Mouse (Mus musculus) layer of hippocampus, adult 2 months (tissue): ENCODE results near the gene Gsta2. TPM values are rescaled to one million over a fixed set of nuclear protein-coding genes. Genes with fewer than 3 reads are reported as not detected.
"Not testable (repeated sequence)": the region's sequence is repeated elsewhere in the genome, so short reads cannot be mapped to it uniquely, and the experiment has no call there.

Experiments used
- DNase-seq, 2 experiments: peaks; one replicate each; pipeline ENCODE4 v3.0.0; 2022; ENCODE audit warnings: low spot score in 2 of 2
- H3K27ac ChIP-seq: fragments of 200-600 bp; 2 replicates; pipeline ENCODE4 v1.8.1; 2022
- H3K4me3 ChIP-seq: fragments of 200-600 bp; 2 replicates; pipeline ENCODE4 v1.8.1; 2022; ENCODE audit warnings: mild to moderate bottlenecking
- CTCF ChIP-seq: fragments of 200-600 bp; conservative IDR thresholded peaks from 2 replicates; pipeline ENCODE4 v1.8.1; 2022; ENCODE audit warnings: antibody characterized with exemption, mild to moderate bottlenecking, moderate library complexity
- total RNA-seq, 2 experiments: library from RNA; stranded (reverse); gene quantifications; 2 replicates each; pipeline ENCODE4 v1.2.3; 2021

Gene Gsta2
- total RNA-seq, 2 experiments from 2014 or later = not detected

DNA sequence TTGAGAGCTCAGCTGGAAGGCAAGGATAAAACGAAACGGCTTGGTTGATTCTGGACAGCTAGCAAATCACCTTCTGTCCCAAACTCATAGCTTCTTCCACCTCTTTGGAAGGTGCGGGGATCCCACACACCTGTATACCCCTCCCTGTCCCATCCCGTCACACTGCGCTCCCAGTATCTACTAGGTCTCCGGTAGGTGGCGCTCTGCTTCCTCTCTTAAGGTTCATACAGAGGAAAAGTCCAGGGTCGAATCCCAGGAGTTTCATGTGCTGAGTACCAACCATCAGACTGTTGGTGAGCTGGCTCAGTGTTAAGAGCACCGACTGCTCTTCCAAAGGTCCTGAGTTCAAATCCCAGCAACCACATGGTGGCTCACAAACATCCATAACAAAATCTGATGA is 2.5 kb upstream of the Gsta2 start:
- no peak overlapping the region for H3K27ac ChIP-seq
- DNase-seq = peak; percentile 12 to 59
- H3K4me3 ChIP-seq = no peak overlapping the region
- TF ChIP-seq CTCF = peak; percentile 84

GRCm38 (mm10) chr9:78354665-78355578 is 666 bp downstream of the Gsta2 start:
- DNase-seq = no peak
- no peak for TF ChIP-seq CTCF
- Histone ChIP-seq H3K27ac (no peak overlapping the region), H3K4me3 (no peak overlapping the region)

DNA sequence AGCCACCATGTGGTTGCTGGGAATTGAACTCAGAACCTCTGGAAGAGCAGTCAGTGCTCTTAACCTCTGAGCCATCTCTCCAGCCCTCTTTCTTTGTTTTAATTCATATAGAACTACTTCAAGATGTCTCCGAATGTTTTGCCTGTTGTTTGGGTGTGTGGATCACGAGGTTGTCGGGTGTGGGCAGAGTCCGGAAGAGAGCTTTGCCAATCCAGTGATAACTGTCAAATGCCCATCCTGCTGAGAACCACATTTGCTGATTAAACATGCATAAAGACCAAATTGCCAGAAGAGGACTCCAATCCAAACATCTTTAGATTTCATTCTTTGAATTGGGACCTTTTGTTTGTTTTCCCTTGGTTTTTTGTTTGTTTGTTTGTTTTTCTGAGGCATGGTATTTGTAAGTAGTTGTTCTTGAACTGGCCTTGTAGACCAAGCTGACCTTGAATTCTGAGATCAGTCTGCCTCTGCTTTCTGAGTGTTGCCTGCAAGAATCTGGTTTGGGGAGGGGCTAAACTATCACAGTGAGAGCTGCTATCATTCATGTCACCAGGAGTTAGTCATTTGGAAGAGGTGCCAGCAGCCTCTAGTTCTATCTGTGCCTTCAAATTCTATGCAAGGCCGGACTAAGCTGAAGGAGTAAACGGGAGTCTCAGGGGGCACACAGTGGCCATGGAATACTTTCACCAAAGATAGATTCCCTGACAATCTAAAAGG is 3.9 kb downstream of the Gsta2 start:
- DNase-seq = no peak
- H3K4me3 ChIP-seq = no peak overlapping the region
- no peak overlapping the region for H3K27ac ChIP-seq
- no peak for TF ChIP-seq CTCF

- H3K4me3 ChIP-seq, DNase-seq, H3K27ac ChIP-seq: not testable (repeated sequence)
Observed at GRCm38 (mm10) chr9:78350007-78350406, 5.6 kb downstream of the Gsta2 start.

DNA sequence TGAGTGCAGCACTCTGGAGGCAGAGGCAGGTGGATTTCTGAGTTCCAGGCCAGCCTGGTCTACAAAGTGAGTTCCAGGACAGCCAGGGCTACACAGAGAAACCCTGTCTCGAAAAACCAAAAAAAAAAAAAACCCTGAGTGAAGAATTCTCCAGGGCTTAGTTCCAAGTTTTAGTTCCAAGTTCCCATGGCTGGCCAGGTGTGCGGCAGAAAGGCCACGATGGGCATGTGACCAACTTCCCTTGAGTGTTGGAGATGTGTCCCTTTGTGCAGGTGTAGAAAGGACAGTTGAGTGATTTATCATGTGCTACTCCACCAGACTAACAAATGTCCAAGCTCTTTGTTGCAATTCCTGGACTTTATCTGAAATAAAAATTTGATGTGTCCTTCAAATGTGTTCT is 6.4 kb downstream of the Gsta2 start:
- H3K27ac ChIP-seq, H3K4me3 ChIP-seq, DNase-seq: not testable (repeated sequence)

DNA sequence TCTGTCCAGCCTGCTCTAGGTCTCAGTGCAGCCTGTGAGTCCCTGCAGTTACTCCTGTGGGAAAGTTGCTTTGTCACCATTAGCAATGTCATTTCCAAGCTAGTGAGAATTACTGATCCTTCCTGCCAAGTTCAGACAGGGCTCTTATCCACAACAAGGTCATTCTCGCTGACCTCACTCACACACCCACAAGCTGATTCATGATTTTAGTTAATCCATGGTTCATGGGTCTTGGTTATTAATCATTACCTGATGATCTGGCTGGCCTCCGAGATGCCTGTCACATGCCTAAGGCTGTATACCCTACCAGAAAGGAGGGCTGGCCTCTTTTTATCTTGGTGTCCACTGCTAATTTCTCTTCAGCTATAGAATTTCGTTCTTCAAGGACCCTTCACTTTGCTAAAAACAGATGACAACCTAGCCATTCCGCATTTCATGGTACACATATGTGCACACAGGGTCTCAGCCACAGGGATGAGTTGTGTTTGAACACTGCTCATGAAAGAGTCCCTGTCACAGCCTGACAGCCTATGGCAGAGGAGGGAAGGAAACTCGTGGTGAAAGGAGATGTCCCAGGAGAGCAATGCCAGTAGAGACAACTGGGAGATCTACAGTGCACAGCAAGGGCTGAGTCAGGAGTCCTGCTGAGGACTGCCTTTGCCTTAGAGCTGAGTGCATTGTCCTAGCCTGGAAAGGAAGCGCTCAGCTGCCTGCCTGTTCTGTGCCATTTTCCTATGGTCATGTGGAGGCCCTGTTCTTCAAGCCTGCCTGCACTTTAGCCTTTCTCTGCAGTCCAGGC is 7.2 kb downstream of the Gsta2 start:
- not testable (repeated sequence) for DNase-seq, H3K27ac ChIP-seq, H3K4me3 ChIP-seq

- Histone ChIP-seq H3K4me3 (no peak overlapping the region), H3K27ac (no peak overlapping the region)
- no peak for TF ChIP-seq CTCF
- no peak for DNase-seq
Observed at GRCm38 (mm10) chr9:78347004-78347403, 8.6 kb downstream of the Gsta2 start.

DNA sequence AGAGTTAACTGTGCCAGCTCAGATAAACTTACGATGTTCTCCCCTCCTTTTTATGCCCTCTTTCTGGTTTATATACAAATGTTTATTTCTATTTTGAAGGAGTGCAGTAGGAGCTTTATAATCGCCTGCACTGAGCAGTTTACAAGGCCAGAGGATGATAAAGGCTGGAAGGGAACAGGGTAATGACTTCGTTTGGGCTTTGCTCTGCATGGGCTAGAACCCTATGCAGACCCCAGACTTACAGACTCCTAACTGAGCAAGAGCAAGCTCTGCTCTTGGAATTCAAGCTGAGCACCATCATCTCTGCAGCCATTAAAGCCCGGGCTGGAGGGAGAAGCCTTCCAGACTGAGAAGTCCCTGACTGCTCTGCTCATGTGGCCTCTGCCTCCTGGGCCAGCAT is 10.4 kb downstream of the Gsta2 start:
- not testable (repeated sequence) for H3K4me3 ChIP-seq, DNase-seq, H3K27ac ChIP-seq

DNA sequence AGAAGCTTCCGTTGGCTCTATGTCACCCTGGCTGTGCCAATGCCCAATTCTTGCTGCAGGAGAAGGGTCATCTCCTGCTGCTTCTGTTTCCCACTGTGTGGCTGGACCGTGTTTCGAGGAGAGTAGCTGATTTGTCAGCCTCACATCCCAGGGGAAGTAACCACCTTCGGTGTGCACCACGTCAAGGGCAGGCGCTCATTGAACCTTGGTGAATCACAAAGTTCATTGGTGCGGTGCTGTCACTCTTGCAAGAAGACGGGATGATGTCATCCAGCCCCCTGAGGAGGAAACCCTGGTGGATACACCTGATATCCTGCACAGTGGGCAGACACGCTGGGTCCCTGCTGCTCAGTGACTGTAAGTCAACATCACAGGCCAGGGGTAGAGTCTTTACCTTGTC is 12.5 kb downstream of the Gsta2 start:
- H3K4me3 ChIP-seq, DNase-seq, H3K27ac ChIP-seq: not testable (repeated sequence)

DNA sequence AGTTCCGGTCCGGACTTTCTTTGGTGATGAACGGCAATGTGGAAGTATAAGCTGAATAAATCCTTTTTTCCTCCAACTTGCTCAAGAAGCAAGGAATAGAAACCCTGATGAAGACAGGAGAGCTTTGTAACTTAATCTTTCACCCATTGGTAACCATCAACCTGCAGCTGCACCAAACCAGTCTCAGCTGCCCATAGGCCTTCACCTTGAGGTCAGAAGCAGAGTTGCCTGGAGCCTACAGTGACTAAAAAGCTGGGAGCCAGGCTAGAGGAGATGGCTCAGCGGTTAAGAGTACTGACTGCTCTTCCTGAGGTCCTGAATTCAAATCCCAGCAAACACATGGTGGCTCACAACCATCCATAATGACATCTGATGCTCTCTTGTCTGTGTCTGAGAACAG is 13.1 kb downstream of the Gsta2 start:
- not testable (repeated sequence) for H3K4me3 ChIP-seq

DNA sequence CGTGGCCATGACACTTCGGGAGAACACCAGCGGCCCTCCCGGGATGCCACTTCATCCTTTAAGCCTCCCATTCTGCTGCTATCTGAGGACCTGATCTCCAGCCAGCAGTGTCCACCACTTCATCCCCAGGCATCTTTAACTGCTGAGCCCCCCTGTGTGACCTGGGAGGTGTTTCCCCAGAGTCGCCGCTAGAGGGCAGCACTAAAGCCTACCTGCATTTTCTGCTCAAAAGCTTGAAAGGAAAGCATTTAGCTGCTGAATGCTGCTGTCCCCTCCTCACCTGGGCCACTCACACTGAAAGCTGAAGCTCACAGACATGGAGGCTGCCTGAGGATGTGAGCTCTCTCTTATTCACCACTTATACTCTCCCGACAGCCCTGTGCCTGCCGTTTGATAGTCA is 15.3 kb downstream of the Gsta2 start:
- DNase-seq = peak in 1 of 2 experiments; percentile 30
- H3K27ac ChIP-seq, H3K4me3 ChIP-seq: not testable (repeated sequence)
- peak; percentile 85 for TF ChIP-seq CTCF

More for the DNA sequence above, 13.1 kb downstream of the Gsta2 start:
- H3K27ac ChIP-seq, DNase-seq: not testable (repeated sequence)

DNA sequence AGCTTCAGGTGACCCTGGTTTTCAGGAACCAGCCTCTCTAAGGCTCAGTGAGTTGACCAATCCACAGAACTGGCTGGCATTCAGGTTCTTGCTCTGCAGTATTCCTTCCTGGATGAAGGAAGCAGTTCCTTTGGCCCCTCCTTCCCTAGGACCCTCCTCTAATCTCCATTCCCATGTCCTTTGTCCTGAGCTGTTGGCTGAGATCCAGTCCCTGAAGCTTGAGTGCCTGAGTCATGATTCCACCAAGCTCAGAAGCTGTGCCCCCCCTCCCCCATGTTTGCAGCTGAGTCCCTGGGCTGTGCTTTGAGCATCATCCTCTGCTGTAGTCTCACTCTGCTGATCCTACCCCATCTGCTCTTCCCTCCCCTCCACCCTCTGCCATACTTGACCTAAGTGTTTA is 18.5 kb downstream of the Gsta2 start:
- DNase-seq, H3K27ac ChIP-seq, H3K4me3 ChIP-seq: not testable (repeated sequence)

GRCm38 (mm10) chr9:78327289-78327688 is 28.3 kb downstream of the Gsta2 start, which contains the start of gene Omt2b:
Gene Omt2b (plus strand): TSS chr9:78327589.
- not testable (repeated sequence) for H3K4me3 ChIP-seq, DNase-seq, H3K27ac ChIP-seq
